Mouse (Mus musculus) testis, adult 2 months (tissue): ENCODE results near the gene Senp1.

ENCODE experiments used
- CTCF ChIP-seq: fragments of 200-500 bp; IDR thresholded peaks from 2 replicates; pipeline ENCODE4 v1.5.1; 2012; ENCODE audit warnings: low read depth, mild to moderate bottlenecking, inconsistent platforms, low read length, moderate library complexity; ENCODE audit not compliant: control insufficient read depth, insufficient read depth, insufficient replicate concordance
- POLR2A ChIP-seq: fragments of 200-500 bp; IDR thresholded peaks from 2 replicates; pipeline ENCODE4 v1.6.1; 2012; ENCODE audit warnings: low read depth, mild to moderate bottlenecking, inconsistent platforms, low read length, moderate library complexity; ENCODE audit not compliant: control insufficient read depth

GRCm38 (mm10) chr15:98116287-98116686 is 22.7 kb upstream of the Senp1 start:
- TF ChIP-seq CTCF, result no peak
- TF ChIP-seq POLR2A, result no peak
